Mouse (Mus musculus) lung, adult 2 months (tissue): ENCODE data around the gene Asb6. TPM values are rescaled to one million over a fixed set of nuclear protein-coding genes. Genes with fewer than 3 reads are reported as not detected.

Experiments used
- DNase-seq: peaks from one replicate; pipeline ENCODE4 v3.0.0; 2022
- H3K4me1 ChIP-seq: fragments of 200-500 bp; 2 replicates; pipeline ENCODE4 v1.6.1; 2011; ENCODE audit warnings: low read length; ENCODE audit not compliant: control insufficient read depth, insufficient read depth
- H3K4me3 ChIP-seq: fragments of 200-500 bp; replicated peaks from 2 replicates; pipeline ENCODE3; 2011; ENCODE audit warnings: low read depth, mild to moderate bottlenecking, control low read depth, low read length; ENCODE audit errors: extremely low read depth
- CTCF ChIP-seq: fragments of 200-500 bp; IDR thresholded peaks from 2 replicates; pipeline ENCODE4 v1.5.1; 2011; ENCODE audit warnings: mild to moderate bottlenecking, low read length, control low read depth; ENCODE audit not compliant: insufficient read depth
- POLR2A ChIP-seq: fragments of 200-500 bp; IDR thresholded peaks from 2 replicates; pipeline ENCODE4 v1.6.1; 2011; ENCODE audit warnings: low read depth, mild to moderate bottlenecking, control low read depth, low read length, borderline replicate concordance; ENCODE audit errors: extremely low read depth
- WGBS: fragments of 180-500 bp; shearing (Covaris S2); methylation state at CpG from one replicate; pipeline ENCODE4 v1.1.7; 2018; 5-methylcytosine and 5-hydroxymethylcytosine counted together
- polyA plus RNA-seq: library from polyadenylated mRNA; depleted of rRNA; stranded (reverse); fragments of >200 nt; gene quantifications from 2 replicates; pipeline ENCODE4 v1.2.3, GENCODE M21; 2012

Gene Asb6
- polyA plus RNA-seq, 1 experiment: 42.0 TPM

DNA sequence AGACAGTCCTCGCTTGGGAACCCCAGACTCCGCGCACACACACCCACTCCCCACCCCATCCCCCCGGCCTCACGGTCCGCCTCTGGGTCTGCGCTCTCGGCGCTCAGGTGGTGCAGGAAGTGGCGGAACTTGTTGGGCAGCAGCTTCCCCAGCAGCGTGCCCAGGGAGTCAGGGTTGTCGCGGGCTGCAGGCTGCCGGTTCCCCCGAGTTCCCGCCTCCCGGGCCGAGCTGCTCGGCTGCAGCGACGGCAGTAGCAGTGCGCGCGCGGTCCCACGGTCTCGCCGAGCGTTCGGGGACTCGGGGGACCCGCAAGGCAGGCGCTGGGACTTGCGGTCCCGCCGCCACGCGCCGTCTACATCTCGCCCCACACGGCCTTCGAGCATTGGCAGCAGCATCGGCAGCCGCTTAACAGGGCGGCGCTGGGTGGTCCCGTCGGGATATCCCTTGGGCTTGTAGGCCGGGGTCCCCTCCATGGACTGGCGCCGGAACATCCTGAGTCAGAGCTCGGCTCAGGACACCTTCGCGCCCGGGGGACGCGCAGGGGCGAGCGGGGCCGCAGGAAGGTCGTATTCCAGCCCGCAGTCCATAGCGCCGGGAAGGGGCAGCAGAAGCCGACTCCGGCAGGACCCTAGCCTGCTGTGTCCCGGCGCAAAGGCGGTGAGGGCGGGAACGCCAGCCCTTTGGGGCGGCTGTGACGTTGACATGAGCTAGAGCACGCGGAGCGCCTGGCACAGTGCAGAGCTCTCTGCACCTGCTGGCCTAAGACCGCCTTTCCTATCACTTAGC, 28.9 kb downstream of the Asb6 start:
- Histone ChIP-seq H3K4me3 (peak overlapping the region; percentile 11), H3K4me1 (peaks cover 2% of the 10 kb centered on the region; the same call in 1 of the 2 replicates)
- DNase-seq: peak; percentile 30
- WGBS: 1% methylated on average over 76 of the region's 77 CpGs
- no peak for TF ChIP-seq POLR2A
- TF ChIP-seq CTCF: no peak

DNA sequence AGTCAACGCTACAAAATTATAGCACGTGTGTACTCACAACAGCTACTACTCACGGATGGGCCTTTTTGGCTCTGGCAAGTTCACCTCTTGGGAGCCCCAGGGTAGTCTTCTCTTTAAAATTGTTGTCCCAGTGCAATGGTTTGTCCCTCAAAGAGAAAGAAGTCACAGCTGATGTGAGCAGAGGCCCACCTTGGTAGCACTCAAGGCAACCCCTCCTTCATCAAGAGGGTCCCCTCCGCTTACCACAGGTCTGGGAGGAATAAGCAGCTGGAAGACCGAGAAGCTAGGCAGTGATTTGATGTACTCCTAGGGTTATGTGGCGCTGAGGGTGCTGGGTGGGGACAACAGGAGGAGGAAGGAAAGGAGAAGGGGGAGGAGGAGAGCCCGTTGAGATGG, 29.5 kb downstream of the Asb6 start:
- DNase-seq: no peak
- 44% methylated on average over 7 of the region's 7 CpGs for WGBS
- peaks cover 3% of the 10 kb centered on the region; the same call in 1 of the 2 replicates for H3K4me1 ChIP-seq
- TF ChIP-seq CTCF (no peak), POLR2A (no peak)
- no peak overlapping the region for H3K4me3 ChIP-seq

DNA sequence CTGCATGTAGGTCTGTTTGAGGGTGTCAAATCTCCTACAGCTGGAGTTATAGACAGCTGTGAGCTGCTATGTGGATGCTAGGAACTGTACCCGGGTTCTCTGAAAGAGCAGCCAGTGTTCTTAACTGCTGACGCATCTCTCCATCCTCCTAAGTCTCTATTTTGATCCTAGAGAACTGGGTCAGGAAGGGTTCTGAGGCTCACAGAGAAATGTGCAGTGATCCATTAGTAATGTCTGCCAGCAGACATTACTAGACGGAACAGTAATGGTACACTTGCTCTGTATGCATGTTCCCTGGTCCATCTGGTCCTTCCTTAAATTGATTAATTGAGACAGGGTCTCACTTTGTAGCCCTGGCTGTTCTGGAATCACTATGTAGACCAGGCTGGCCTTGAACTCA, 30.7 kb downstream of the Asb6 start:
- TF ChIP-seq CTCF (no peak), POLR2A (no peak)
- WGBS: 86% methylated on average over 3 of the region's 3 CpGs
- no peak for DNase-seq

DNA sequence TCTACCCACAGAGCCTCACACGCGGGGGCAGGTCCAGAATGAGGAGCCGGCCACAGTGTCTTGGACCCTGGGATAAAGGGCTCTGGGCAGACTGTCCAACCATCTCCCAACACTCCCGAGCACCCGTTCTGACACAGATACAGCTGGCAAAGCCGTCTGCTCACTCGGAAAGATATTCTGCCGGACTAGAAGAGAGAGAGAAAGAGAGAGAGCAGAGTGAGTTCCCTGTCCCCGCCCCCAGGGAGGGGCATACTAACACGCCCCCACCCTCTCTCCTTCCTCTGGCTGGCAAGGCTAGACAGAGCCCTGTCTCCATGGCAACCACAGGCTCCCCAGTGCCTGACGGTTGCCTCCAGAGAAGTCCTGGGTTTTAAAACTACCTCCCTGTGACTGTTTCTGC, 33.8 kb downstream of the Asb6 start:
- WGBS: 4% methylated on average over 11 of the region's 11 CpGs
- Histone ChIP-seq H3K4me3 (peak overlapping the region; percentile 30), H3K4me1 (peaks cover 6% of the 10 kb centered on the region; the same call in 1 of the 2 replicates)
- peak; percentile 62 for DNase-seq
- no peak for TF ChIP-seq POLR2A
- no peak for TF ChIP-seq CTCF

More for the DNA sequence above, 30.7 kb downstream of the Asb6 start:
- Histone ChIP-seq H3K4me1 (peaks cover 3% of the 10 kb centered on the region; the same call in 1 of the 2 replicates), H3K4me3 (no peak overlapping the region)

DNA sequence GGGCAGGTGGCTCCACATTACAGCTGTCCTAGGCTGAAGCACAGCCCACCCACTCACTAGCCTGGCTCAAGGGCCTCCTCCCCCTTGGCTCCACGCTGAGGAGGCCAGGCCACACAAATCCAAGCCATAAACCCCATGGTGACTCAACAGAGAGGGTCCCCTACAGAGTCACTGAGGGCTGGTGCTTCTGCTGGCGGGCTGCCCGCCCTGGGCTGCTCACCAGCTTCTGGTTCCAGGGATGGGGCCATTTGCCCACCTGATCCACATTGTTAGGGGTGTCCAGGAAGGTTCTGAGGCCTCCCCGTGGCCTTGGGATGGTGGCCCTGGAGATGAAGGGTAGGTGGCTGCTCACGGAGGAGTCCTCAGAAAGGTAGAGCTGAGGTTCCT, 34.3 kb downstream of the Asb6 start:
- WGBS: 84% methylated on average over 5 of the region's 5 CpGs
- peak; percentile 15 for DNase-seq
- TF ChIP-seq POLR2A: no peak
- TF ChIP-seq CTCF: no peak
- peaks cover 6% of the 10 kb centered on the region; the same call in 1 of the 2 replicates for H3K4me1 ChIP-seq
- no peak overlapping the region for H3K4me3 ChIP-seq

DNA sequence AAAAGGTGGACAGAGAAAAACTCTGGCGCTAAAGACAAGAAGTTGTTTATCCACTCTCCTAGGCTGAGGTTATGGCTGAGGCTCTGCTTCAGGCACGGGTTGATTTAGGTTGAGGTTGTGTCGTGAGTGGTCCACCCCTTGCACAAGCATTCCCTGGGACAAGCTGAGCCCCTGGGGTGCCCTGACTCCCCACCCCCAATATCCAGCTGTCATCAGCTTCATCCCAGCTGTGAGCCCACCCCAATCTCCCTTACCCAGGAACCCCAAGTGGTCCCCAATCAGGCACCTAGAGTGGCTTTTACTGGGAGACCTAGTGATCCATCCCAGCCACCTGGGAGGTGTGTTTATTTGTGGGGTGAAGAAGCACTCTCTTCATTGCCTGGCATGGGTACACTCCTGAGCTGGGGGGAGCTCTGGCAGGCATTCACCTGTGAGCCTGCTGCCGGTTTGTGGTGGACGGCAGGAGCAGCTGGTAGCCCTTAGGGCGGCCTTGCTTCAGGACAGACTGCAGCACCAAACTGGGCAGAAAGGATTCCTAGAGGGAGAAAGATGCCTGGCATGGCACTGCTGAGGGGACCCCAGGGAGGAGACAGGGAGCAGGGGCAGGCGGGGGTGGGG, 34.8 kb downstream of the Asb6 start:
- 82% methylated on average over 7 of the region's 7 CpGs for WGBS
- H3K4me3 ChIP-seq: no peak overlapping the region
- DNase-seq: no peak
- TF ChIP-seq CTCF (no peak), POLR2A (no peak)
- peaks cover 6% of the 10 kb centered on the region; the same call in 1 of the 2 replicates for H3K4me1 ChIP-seq

DNA sequence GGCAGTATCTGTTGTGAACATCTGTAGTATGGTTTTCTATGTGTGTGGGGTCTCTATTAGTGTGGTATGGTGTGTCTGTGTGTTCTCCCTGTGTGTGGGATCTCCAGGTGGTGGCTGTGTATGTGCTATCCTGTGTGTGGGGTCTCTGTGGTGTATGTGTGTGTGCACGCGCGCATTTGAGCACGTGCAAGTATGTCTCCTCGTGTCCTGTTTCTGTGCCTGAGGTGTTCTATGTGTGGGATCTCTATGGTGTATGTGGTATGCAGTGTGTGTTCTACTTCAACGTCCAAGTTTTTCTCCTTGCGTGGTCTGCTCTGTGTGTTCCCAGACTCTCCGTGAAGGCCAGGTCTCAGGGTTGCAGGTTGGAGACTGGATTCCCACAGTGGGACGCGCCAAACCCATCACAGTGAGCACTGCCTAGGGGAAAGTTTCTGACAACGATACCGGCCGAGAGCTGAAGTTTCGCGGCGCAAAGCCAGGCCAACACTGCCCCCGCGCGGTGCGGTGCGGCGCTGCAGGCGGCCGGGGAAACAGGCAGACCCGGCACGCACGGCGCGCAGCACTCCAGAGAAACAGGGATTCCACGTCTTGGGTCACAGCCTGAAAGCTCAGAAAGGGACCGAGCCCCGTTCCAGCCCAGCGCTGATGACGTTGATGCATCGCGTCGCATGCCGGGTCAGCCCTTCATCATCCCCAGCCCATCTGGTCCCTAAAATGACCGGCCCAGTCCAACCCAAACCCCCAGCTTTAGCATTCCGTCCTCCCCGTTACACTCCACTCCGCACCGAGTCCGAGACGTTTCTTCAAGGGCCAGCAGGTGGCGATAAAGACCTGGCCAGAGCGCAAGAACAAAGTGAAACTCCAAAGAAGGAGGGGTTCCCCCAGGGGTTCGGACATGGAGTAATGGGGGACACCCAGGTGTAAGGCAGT, 35.7 kb downstream of the Asb6 start:
- DNase-seq: peak; percentile 98
- Histone ChIP-seq H3K4me1 (peaks cover 6% of the 10 kb centered on the region; the same call in 1 of the 2 replicates), H3K4me3 (peak overlapping the region; percentile 78)
- TF ChIP-seq CTCF: peak; percentile 81
- no peak for TF ChIP-seq POLR2A
- 4% methylated on average over 48 of the region's 48 CpGs for WGBS

DNA sequence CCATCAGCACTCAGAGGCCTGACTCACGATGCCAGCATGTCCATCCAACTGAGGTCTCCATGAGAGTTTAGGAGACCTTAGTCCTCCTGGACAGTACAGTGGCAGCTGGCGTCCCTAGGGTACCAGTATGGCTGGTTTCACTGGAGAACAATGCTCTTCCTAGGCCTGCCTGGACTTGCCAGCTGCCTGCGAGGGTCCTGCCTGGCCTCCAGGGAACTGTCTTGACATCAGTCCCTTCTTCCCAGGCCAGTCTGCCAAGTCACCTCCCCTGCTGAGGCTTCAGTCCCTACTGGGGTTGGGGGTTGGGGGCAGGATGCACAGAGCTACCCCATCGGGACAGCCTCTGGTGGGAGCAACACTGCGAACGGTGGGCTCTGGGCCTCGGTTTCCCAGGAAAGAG, 38.1 kb downstream of the Asb6 start:
- DNase-seq: no peak
- 92% methylated on average over 7 of the region's 7 CpGs for WGBS
- peaks cover 6% of the 10 kb centered on the region; the same call in 1 of the 2 replicates for H3K4me1 ChIP-seq
- TF ChIP-seq CTCF (no peak), POLR2A (no peak)
- no peak overlapping the region for H3K4me3 ChIP-seq

DNA sequence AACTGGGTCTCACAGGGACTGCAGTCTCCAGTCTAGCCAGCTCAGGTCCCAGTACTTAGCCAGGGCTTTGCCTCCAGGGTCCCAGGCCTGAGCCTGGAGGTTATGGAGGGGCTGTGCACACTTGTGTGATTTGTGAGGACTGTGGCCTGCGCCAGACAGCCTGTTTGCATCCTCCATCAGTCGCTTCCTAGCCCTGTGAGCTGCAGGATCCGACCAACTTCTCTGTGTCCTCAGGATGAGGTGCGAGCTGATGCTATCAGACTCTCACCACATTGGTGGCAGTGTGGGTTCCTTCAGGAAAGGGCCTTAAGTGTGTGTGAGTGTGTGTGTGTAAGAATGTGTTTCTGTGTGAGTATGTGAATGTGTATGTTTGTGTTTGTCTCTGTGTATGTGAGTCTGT, 42.7 kb downstream of the Asb6 start:
- no peak for DNase-seq
- no peak overlapping the region for H3K4me3 ChIP-seq
- WGBS: 74% methylated on average over 4 of the region's 4 CpGs
- TF ChIP-seq CTCF: no peak
- no peak for TF ChIP-seq POLR2A
- peaks cover 6% of the 10 kb centered on the region for H3K4me1 ChIP-seq
